Mouse (Mus musculus) yolk sac, embryonic 10.5 days (tissue): ENCODE measurements around the gene Sypl.
"Not testable (repeated sequence)": the region's sequence is repeated elsewhere in the genome, so short reads cannot be mapped to it uniquely, and the experiment has no call there.

Source experiments
- DNase-seq: peaks from one replicate; pipeline ENCODE4 v3.0.0-alpha.2; 2017; ENCODE audit warnings: low spot score

Sypl gene

DNA sequence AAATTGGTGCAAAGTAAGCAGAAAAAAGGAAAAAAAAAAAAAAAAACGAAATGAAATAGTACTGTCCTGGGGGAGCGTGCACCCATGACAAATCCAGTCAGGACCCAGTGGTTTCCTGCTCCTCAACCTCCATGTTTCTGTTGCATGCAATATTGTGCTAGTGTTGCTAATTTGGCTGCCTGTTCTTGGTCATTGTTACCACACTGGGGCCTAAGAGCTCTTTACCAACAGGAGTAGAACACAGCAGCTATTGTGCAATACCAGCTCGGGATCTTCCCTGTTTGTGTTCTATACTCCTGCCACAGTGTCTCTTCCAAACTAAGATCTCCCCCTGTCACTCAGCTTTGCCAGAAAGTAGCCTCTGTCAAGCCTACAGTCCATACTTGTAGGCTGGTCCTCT lies 9.7 kb upstream of the Sypl start:
- no peak for DNase-seq

DNA sequence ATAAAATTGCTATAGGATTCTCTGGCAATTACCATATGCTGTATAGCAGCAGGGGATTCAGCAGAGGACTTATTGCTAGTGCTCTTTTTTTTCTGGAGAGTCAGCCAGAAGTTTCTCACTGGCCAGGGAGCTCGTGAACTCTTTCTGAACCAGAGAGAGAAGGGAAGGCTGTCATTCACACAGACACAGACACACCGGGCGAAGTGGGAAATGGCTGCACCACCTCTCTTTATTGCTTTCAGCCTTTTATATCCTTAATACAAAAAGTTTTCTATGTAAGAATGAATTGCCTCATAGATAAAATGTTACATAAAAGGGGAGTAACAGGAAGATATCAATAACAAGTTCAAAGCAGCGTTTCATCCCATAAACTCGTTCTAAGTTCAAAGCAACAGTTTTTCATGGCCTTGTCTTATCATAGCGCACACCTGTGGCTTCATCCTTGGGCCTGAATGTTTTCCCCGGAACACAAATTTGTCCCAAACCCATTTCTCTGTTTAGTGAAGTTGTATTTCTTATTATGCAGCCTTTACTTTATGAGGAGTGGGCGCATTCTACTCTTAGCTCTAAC lies 8.7 kb upstream of the Sypl start:
- DNase-seq, result no peak

DNA sequence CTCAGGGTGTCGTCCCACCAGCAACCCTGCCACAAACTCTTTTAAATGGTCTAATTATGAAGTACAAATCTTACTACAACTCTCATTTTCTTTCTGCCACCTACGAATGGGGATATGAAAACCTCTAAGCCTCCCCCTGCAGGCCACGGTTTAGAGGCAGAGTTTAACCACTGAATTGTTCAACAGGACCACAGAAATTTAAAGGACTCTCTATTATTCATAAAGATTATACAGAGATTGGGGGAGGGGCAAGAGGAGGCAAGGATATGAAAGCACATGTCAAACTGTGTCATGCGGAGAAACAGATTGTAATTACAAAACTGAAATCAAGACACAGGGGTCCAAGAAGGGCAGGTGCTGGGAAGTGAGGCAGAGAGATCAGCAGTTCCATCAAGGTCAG lies 7.3 kb upstream of the Sypl start:
- no peak for DNase-seq

DNA sequence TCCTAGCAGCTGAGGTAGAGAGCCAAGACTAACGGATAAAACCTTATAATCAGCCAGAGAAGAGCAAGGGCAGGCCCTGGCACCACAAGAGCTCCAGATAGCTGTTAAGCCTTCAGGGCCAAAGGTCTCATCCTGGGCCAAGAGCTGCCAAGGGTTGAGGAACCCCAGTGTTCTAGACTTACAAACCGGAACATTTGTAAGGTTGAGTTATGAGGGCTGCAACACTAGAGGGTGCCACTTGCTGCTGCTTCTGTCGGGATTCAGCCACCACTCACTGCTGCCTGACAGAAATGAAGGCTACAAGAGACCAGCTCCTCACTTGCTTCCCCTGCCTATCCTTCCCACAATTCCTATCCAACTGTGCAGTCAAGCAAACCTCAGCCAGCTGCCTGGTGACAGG lies 1.3 kb upstream of the Sypl start:
- peak; percentile 23 for DNase-seq

DNA sequence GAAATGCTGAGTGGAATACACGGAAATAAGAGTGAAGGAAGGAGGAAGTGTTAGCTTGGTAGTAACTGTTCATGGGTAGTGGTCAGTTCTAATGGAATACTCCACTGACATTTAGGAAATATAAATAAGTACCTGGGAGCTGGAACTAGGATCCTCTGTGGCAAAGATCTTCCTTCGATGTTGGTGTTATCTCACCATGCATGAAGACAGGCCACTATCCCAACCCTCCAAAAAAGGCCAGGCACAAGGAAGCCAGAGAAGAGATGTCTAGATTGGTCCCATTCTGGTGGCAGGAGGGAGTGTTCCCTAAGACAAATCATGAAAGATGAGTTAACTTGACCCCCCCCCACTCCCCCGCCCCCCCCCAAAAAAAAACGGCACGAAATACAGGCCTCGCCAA lies 625 bp upstream of the Sypl start:
- DNase-seq, result no peak

DNA sequence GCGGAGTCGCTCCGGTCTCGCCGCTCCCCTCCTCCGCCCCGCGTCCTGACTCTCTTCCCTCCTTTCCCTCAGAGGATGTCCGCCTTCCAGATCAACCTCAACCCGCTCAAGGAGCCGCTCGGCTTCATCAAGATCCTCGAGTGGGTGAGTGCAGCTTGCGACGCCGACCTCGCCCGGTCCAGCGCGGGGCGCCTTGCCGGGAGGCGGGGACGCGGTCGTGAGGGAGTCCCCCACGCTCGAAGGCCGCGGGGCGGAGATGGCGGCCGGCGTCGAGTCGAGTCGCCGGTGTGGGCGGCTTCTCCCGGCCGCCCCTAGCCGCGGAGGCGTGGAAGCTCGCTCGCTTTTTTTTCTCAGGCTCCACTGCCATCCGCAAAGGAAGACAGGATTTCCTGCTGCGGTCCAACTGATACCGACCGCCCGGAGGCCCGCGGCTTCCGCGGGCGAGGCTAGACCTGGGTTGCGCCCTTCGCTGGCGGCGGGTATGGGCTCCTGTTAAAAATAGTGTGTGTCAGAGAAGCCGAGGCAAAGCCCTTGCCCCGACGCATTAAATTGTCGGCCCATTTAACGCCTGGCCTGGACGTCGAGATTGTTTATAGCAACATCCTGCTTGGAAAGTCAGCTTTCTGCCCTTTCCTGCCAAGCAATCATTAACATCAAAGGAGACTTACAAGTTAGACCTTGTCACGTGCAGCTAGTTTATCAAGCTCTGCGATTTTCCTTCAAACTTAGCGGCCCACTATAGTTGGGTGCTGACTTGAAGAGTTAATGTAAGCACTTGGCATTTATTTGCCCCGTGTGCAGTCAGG lies 728 bp downstream of the Sypl start:
- DNase-seq, result peak; percentile 64

DNA sequence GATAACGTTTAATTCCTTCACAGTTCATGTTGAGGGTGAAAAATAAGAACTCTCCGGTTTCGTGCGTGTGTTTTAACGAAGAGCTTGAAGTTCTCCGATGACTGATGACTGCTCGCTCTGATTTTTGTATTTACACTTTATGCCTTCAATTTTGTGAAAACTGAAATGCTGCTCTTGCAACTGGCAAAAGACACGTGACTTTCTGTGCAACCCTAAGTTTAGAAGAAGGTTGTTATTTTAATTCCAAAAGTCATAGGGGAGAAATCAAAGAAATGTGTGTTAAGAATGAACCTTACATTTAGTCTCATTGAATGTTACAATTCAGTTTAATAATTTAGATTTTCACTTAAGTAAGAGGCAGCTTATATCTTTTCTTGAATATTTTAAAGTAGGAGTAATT lies 1.3 kb downstream of the Sypl start:
- DNase-seq, result no peak

DNA sequence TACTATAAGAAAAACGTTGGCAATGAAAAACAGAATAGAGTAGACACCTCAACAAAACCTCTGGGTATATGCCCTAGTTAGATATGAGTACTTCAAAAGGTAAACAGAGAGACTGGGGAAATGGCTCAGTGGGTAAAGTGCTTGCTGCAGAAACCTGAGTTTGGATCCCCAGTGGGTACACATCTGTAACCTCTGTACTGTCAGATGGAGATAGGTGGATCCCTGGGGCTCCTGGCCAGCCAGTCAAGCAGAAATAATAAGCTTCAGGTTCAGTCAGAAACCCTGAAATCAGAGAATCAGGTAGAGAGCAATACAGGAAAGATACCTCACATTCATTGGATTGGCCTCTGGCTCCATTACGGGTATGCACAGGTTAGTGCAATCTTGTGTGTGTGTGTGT lies 3.5 kb downstream of the Sypl start:
- DNase-seq, result no peak

DNA sequence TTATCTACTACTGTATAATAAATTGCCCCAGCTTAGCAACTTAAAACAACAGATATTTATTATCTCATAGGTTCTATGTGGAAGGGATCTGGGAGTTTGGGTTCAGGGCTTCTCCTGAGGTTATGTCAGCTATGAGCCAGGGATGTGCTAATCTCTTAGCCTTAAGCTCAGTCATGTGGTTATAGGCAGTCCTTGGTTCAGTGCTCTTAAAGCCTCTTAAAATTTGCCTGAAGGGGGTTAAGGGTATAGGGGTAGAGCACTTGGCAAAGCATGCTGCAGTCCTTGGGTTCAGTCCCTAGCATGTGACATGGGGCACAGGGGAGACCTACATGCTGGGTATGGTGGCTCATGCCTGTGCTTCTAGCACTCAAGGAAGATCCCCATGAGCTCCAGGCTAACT lies 8.4 kb downstream of the Sypl start:
- DNase-seq, result no peak

DNA sequence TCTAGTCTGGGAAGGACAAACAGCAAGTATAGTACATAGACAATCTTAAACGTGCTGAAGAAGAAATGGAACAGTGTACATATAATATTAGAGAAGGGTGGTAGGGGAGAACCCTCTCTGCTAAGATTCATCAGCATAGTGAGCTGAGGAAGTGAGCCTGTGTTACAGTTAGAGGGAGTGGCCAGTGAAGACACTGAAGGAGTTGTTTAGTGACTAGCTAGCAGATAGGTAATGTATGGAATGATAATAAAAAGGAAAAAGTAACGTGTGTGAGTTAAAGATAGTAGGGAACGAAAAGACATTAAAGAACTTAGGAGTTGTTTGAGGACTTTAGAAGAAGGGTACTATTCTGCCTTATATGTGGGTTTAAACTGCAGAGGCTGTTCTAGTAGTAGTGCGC lies 10.2 kb downstream of the Sypl start:
- DNase-seq, result no peak

DNA sequence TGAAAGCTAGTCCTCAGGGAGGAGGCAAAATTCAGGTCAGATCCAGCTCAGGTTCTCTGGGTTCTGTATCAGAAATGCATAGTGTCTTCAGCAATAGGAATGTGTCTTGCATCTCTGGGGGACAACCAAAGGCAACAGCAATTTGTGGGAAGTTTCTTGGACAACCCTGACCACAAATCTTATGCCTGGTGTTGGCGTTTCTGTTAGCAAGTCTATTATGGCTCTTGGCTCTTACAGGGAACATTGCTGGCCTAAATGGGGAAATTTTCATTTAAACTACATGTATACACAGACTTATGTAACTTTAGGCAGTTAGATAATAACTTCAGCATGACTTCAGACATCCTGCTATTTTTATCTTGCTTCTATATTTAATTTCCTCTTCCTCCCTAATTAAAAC lies 18.6 kb downstream of the Sypl start:
- DNase-seq, result no peak

DNA sequence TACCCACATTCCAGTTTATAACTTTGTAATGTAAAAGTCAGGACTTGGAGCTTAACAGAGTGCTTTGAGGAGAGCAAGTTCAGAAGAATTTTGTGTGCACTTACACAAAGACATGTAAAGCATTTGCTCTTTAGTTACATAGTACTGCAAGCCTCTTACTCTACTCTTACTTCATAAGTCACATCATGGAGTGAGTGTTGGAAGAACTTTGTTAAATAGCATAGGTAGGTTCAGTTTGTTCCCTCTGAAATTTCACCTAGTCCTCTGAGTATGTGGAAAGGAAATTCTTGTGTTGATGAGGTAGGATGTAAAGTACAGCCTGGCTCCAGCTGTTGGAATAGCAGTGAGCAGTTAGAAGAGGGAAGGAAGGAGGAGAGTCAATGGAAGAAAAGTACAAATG lies 21.2 kb downstream of the Sypl start:
- DNase-seq, result no peak

DNA sequence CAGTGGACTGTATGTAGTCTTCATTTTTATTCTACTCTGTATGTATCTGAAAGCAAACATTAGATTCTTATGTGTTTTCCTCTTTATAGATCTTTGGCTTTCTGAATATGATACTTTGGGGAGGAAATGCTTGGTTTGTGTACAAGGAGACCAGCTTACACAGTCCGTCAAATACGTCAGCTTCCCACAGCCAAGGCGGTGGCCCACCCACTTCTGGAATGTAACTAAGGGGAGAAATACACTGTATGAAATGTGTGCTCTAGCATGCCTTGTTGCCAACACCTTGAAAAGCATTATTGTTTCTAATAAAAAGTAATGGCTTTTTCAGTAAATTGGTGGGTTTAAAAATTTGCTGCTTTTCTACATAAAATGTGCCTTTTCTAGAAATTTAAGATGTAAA lies 21.8 kb downstream of the Sypl start:
- no peak for DNase-seq

DNA sequence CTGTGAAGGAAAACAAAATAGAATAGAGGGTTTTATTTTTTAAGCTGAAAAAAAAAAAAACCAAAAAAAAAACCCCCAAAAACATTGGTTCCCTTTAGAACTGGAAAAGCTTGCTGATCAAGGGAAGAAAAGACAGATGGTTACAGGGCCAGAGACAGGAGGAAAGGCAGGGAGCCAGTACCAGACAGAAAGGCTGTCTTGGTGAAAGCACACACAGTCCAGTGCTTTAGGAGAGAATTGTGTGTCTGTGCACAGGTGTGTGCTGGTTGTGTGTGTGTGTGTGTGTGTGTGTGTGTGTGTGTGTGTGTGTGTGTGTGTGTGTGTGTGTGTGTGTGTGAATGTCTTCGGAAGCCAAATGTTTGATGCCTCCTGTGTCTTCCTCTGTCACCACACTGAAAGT lies 28.9 kb downstream of the Sypl start:
- DNase-seq, result no peak

DNA sequence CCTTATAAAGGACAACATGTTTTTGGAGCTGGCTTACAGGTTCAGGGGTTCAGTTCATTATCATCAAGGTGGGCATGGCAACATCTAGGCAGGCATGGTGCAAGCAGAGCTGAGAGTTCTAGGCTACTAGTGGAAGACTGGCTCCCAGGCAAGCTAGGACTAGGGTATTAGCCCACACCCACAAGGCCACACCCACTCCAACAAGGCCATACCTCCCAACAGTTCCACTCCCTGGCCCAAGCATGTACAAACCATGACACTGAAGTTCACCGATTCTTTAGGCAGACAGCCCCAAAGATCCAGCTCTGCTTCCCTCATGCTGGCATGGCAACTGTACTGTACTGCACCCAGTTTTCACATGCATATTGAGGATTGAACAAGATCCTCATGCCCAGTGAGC lies 29.4 kb downstream of the Sypl start:
- DNase-seq, result no peak

DNA sequence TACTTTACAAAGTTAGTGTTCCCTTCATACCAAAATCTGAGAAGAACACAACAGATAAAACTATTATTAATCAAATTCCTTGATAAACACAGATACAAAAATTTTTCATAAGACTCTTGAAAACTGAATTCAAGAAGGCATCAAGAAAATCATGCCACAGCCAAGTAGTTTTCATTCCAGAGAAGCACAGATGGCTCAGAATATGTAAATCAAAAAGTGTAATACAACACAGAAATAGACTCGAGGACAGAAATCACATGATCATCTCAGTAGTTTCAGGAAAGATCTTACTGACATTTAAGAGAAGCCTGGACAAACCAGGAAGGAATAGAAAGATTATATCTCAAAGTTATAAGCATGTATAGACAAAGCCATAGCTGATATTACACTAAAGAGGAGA lies 32.6 kb downstream of the Sypl start:
- DNase-seq, result no peak

DNA sequence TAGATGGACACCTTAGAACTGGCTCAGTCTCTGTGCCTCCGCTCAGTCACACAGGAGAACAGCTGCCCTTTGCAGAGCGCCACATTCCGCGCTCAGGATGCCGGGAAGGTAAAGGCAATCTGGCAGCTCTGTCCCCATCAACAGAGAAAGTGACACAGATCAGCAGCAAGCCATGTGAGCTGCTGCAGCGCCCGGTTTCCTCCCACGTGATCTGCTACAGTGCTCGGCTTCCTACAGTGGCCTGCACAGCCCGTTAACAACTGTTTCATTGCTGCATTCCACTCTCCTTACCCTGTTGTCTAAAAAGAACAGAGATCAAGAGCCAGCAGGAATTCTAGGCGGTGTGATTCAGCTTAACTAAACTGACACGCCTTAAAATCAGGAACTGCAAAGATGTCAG lies 36.0 kb downstream of the Sypl start:
- DNase-seq, result peak; percentile 9

DNA sequence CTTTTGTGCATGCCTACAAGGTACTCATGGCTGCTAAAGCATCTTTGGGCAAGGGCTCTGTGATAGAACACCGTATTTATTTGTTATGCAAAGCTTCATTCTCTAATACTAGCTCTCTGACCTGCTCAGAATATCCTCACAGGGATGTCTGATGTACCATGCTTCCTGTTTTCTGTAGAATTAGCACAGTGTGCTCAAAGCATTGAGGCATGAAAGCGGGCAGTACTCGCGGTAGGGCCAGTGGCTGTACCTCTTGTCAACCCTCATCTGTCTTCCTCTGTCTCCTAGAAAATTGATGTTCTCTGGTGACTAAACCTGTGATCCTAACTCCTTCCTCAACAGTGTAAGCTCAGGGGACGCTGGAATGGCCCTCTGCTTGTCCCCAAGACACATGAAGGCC lies 40.4 kb downstream of the Sypl start:
- no peak for DNase-seq

DNA sequence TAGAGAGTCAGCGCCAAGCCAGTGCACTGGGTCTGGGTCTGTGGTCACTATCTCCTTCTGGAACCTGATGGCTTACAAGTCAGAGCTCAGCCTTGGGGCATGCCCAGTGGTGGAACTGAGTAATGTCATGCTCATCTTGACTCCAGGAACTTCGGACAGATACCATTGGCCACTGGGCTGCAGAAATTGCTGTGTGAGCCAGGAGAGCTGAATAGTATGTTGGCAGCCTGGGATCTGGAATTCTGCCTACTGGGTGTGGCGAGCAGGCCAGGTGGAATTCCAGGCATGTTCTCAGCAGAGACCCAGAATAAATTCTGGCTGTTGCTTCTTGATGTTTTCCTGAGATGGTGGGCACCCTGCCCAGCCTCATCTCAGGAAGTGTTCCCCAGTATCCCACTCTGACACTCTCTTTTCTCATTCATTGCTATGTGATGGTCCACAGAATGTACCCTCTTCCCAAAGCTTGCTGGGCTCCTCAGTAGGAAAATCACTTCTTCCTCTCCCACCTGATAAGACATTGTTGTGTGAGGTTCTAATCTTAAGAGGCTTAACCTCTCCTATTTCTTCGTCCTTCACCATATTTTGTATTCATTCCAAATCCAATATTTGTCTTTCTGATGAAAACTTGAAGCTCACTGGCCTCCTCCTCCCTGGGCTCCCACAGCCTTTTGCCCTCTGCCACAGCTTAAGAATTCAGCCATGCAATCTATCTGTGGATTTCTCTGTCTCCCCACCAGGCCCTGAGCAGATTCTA lies 41.6 kb downstream of the Sypl start:
- no peak for DNase-seq

DNA sequence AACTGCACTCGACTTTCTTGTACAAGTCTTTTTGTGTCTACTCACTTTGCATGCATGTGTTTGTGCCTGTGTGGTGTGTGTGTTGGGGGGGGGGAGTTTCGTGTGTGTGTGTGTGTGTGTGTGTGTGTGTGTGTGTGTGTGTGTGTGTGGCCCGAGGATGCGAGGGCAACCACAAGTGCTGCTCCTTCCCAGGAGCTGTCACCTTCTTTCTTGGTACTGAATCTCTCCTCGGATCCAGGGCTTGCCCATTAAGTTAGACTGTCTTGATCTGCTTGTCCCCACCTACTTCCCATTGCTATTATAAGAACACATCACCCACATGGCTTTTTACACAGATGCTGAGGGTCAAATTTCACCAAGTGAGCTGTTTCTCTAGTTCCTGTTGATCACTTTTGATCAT lies 45.1 kb downstream of the Sypl start:
- DNase-seq, result no peak

DNA sequence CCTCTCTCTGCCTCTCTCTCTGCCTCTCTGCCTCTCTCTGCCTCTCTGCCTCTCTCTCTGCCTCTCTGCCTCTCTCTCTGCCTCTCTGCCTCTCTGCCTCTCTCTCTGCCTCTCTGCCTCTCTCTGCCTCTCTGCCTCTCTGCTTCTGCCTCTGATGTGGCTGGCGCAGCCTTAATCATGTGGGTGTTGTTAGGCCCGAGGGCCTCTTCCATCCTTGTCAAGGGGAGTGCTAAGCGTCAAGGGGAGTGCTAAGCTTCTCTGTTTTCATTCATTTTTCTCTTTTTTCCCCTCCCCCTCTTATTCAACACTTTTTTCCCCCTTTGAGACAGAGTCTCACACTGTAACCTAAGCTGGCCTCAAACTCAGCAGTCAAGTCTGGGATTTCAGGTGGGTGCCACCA lies 46.1 kb downstream of the Sypl start:
- DNase-seq, result not testable (repeated sequence)

DNA sequence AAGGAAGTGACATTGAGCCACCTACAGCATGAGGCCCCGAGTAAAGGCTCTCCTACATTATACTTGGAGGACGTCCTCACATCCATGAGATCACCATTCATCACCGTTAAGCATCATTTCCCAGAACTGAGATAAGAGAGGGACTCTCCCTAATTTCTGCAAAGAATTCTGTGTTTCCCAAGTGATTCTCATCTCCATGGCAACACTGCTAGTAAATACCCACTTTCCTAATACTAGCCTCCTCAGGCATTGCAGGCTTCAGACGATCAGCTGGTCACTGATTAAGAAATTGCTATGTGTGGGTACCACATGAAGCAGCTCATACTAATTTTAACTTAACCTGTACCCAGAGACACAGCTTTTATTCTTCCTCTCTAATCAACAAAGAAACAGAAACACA lies 46.7 kb downstream of the Sypl start:
- DNase-seq, result no peak

DNA sequence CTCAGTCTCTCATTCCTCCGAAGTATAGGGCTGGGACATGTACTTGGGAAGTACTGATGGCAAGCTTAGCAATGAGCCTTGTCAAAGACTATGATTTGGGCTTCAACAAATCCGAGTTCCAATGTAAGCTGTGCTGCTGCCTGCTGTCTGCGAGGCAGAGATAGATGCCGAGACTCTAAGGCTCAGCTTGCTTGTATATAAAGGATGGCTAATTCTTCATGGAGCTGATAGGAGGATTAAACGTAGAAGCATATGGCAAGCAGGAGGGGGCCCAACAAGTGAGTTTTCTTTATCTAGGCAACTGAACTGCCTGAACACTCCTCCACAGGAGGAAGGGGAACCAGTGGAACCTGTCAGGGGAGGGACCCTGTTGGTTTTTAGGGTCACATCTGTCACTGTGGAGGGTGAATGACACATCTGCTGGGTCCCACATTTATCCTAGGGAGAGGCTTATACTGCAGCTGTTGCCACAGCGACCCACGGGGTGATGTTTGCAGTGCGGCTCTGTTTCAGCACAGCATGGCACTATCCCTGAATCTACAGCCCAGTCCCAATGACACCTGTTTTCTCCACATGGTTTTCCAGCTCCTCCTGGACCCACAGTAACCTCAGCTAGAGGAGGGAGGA lies 49.8 kb downstream of the Sypl start:
- DNase-seq, result no peak
